Mouse (Mus musculus): ENCODE results near the gene Gm8159. TPM values are rescaled to one million over a fixed set of nuclear protein-coding genes. Genes with fewer than 3 reads are reported as not detected.
A peak's percentile ranks its signal among the peaks of the same experiment; 100 is the strongest.
"Not testable (repeated sequence)": the region's sequence is repeated elsewhere in the genome, so short reads cannot be mapped to it uniquely, and the experiment has no call there.

Gm8159 gene
- 0.14 TPM in 1 of 2 replicates, not detected in the other for polyA plus RNA-seq (2014; fragmentation: Nextera tagmentation; extraction: Ambion mirVana)

- H3K27ac ChIP-seq (replicated peaks in 1 of 2; ENCODE audit: control insufficient read depth in 1 of 2, insufficient read depth in 1 of 2, low read depth in 2 of 2, low read length in 2 of 2); H3K27me3 ChIP-seq (ENCODE audit: control insufficient read depth, insufficient read depth, low read length); H3K4me3 ChIP-seq (ENCODE audit: control insufficient read depth in 1 of 2, insufficient read depth in 1 of 2, low read depth in 1 of 2, low read length in 2 of 2); H3K9ac ChIP-seq (ENCODE audit: low read length); H3K9me3 ChIP-seq (ENCODE audit: control insufficient read depth, low read length); ATAC-seq (ENCODE audit: insufficient number of reproducible peaks, insufficient read depth, low FRiP score, low read depth); H3K4me1 ChIP-seq (ENCODE audit: control insufficient read depth in 2 of 2, insufficient read depth in 2 of 2, low read length in 2 of 2); H3K36me3 ChIP-seq (ENCODE audit: control insufficient read depth, insufficient read depth, low read length); H3K4me2 ChIP-seq (ENCODE audit: low read length): not testable (repeated sequence)
- no CpG with 5 or more reads among the region's 2 CpGs for WGBS
Measured at GRCm38 (mm10) chr14:4632052-4632451, at the start of gene Gm8159. Gene Gm8159 (plus strand): TSS chr14:4632352.

- H3K4me2 ChIP-seq (ENCODE audit: low read length), result peak overlapping the region; percentile 52
- 4% methylated on average over 18 of the region's 18 CpGs for whole genome bisulfite sequencing
- not testable (repeated sequence) for H3K9me3 ChIP-seq (ENCODE audit: control insufficient read depth, low read length); H3K27me3 ChIP-seq (ENCODE audit: control insufficient read depth, insufficient read depth, low read length); H3K4me1 ChIP-seq (ENCODE audit: control insufficient read depth in 2 of 2, insufficient read depth in 2 of 2, low read length in 2 of 2); ATAC-seq (ENCODE audit: insufficient number of reproducible peaks, insufficient read depth, low FRiP score, low read depth); H3K27ac ChIP-seq (replicated peaks in 1 of 2; ENCODE audit: control insufficient read depth in 1 of 2, insufficient read depth in 1 of 2, low read depth in 2 of 2, low read length in 2 of 2); H3K36me3 ChIP-seq (ENCODE audit: control insufficient read depth, insufficient read depth, low read length); H3K9ac ChIP-seq (ENCODE audit: low read length)
- peak overlapping the region in 1 of 2 experiments; percentile 16; a peak in 2 of 4 replicates for H3K4me3 ChIP-seq (ENCODE audit: control insufficient read depth in 1 of 2, insufficient read depth in 1 of 2, low read depth in 1 of 2, low read length in 2 of 2)
Measured at GRCm38 (mm10) chr14:4649309-4649708, 17.2 kb downstream of the Gm8159 start.

- 0% methylated on average over 3 of the region's 9 CpGs for WGBS
- not testable (repeated sequence) for H3K27me3 ChIP-seq (ENCODE audit: control insufficient read depth, insufficient read depth, low read length); H3K4me1 ChIP-seq (ENCODE audit: control insufficient read depth in 2 of 2, insufficient read depth in 2 of 2, low read length in 2 of 2); H3K9ac ChIP-seq (ENCODE audit: low read length); H3K4me2 ChIP-seq (ENCODE audit: low read length); H3K27ac ChIP-seq (replicated peaks in 1 of 2; ENCODE audit: control insufficient read depth in 1 of 2, insufficient read depth in 1 of 2, low read depth in 2 of 2, low read length in 2 of 2); ATAC-seq (ENCODE audit: insufficient number of reproducible peaks, insufficient read depth, low FRiP score, low read depth); H3K4me3 ChIP-seq (ENCODE audit: control insufficient read depth in 1 of 2, insufficient read depth in 1 of 2, low read depth in 1 of 2, low read length in 2 of 2); H3K9me3 ChIP-seq (ENCODE audit: control insufficient read depth, low read length); H3K36me3 ChIP-seq (ENCODE audit: control insufficient read depth, insufficient read depth, low read length)
Measured at GRCm38 (mm10) chr14:4650324-4650723, 18.2 kb downstream of the Gm8159 start.

- H3K4me1 ChIP-seq (ENCODE audit: control insufficient read depth in 2 of 2, insufficient read depth in 2 of 2, low read length in 2 of 2); H3K4me3 ChIP-seq (ENCODE audit: control insufficient read depth in 1 of 2, insufficient read depth in 1 of 2, low read depth in 1 of 2, low read length in 2 of 2); H3K36me3 ChIP-seq (ENCODE audit: control insufficient read depth, insufficient read depth, low read length); ATAC-seq (ENCODE audit: insufficient number of reproducible peaks, insufficient read depth, low FRiP score, low read depth); H3K27me3 ChIP-seq (ENCODE audit: control insufficient read depth, insufficient read depth, low read length); H3K27ac ChIP-seq (replicated peaks in 1 of 2; ENCODE audit: control insufficient read depth in 1 of 2, insufficient read depth in 1 of 2, low read depth in 2 of 2, low read length in 2 of 2); H3K9me3 ChIP-seq (ENCODE audit: control insufficient read depth, low read length); H3K9ac ChIP-seq (ENCODE audit: low read length); H3K4me2 ChIP-seq (ENCODE audit: low read length): not testable (repeated sequence)
- WGBS, result no CpG with 5 or more reads among the region's 2 CpGs
Measured at GRCm38 (mm10) chr14:4663892-4664291, 31.7 kb downstream of the Gm8159 start, which contains the start of gene Gm3239. Gene Gm3239 (plus strand): TSS chr14:4664192.

Other genes starting within 250 kb of the Gm8159 start
- 0.15 TPM in 1 of 2 replicates, not detected in the other for gene Gm3159, start 234.8 kb upstream of the Gm8159 start, polyA plus RNA-seq (2014; fragmentation: Nextera tagmentation; extraction: Ambion mirVana)
- 0.55 TPM in 1 of 2 replicates, not detected in the other for gene Gm3164, start 216.9 kb upstream of the Gm8159 start, polyA plus RNA-seq (2014; fragmentation: Nextera tagmentation; extraction: Ambion mirVana)
- gene Gm3173, start 201.4 kb upstream of the Gm8159 start, polyA plus RNA-seq (2014; fragmentation: Nextera tagmentation; extraction: Ambion mirVana), result not detected in 2 replicates
- not detected in 2 replicates for gene Gm3182, start 150.6 kb upstream of the Gm8159 start, polyA plus RNA-seq (2014; fragmentation: Nextera tagmentation; extraction: Ambion mirVana)
- not detected in 2 replicates for gene Gm3047, start 76.9 kb upstream of the Gm8159 start, polyA plus RNA-seq (2014; fragmentation: Nextera tagmentation; extraction: Ambion mirVana)
- gene Gm3239, start 31.8 kb downstream of the Gm8159 start, polyA plus RNA-seq (2014; fragmentation: Nextera tagmentation; extraction: Ambion mirVana), result 0.15 TPM in 1 of 2 replicates, not detected in the other
- not detected in 2 replicates for gene Gm7876, start 76.9 kb downstream of the Gm8159 start, polyA plus RNA-seq (2014; fragmentation: Nextera tagmentation; extraction: Ambion mirVana)
- 0.38 and 1.3 TPM in 2 replicates for gene Gm3252, start 94.4 kb downstream of the Gm8159 start, polyA plus RNA-seq (2014; fragmentation: Nextera tagmentation; extraction: Ambion mirVana)
- 0.11 TPM in 1 of 2 replicates, not detected in the other for gene Gm9602, start 144.0 kb downstream of the Gm8159 start, polyA plus RNA-seq (2014; fragmentation: Nextera tagmentation; extraction: Ambion mirVana)
- gene Gm3269, start 205.8 kb downstream of the Gm8159 start, polyA plus RNA-seq (2014; fragmentation: Nextera tagmentation; extraction: Ambion mirVana), result not detected in 2 replicates
- gene Gm3264, start 223.2 kb downstream of the Gm8159 start, polyA plus RNA-seq (2014; fragmentation: Nextera tagmentation; extraction: Ambion mirVana), result 0.81 and 2.6 TPM in 2 replicates